Mouse (Mus musculus) CH12.LX (cell line): ENCODE data around the gene Olfr267.

Experiments used
- CHD1 ChIP-seq: IDR thresholded peaks from 2 replicates; pipeline ENCODE4 v1.6.1; 2012; ENCODE audit warnings: low read depth, low read length, improper control_type of control experiment, inconsistent platforms
- CTCF ChIP-seq, 2 experiments: IDR thresholded peaks in 1 of 2; conservative IDR thresholded peaks in 1 of 2; 2 replicates each; pipeline ENCODE4 v1.5.1; 2011 to 2012; ENCODE audit warnings: low read depth in 2 of 2, low read length in 2 of 2, improper control_type of control experiment in 1 of 2, inconsistent platforms in 1 of 2, mild to moderate bottlenecking in 1 of 2, moderate library complexity in 1 of 2
- E2F4 ChIP-seq: IDR thresholded peaks from 2 replicates; pipeline ENCODE4 v1.6.1; 2011; ENCODE audit warnings: low read depth, low read length, improper control_type of control experiment; ENCODE audit not compliant: insufficient replicate concordance
- EP300 ChIP-seq: IDR thresholded peaks from 2 replicates; pipeline ENCODE4 v1.6.1; 2011; ENCODE audit warnings: low read length, improper control_type of control experiment
- ETS1 ChIP-seq: conservative IDR thresholded peaks from 2 replicates; pipeline ENCODE4 v1.6.1; 2012; ENCODE audit warnings: low read depth, mild to moderate bottlenecking, inconsistent platforms, low read length, improper control_type of control experiment, moderate library complexity
- GABPA ChIP-seq: IDR thresholded peaks from 2 replicates; pipeline ENCODE4 v1.6.1; 2012; ENCODE audit warnings: low read depth, low read length, improper control_type of control experiment, inconsistent platforms; ENCODE audit not compliant: insufficient replicate concordance
- IRF4 ChIP-seq: IDR thresholded peaks from 2 replicates; pipeline ENCODE4 v1.6.1; 2014; ENCODE audit warnings: low read depth, mild to moderate bottlenecking, inconsistent platforms, low read length, improper control_type of control experiment
- MAZ ChIP-seq: IDR thresholded peaks from 2 replicates; pipeline ENCODE4 v1.6.1; 2012; ENCODE audit warnings: low read depth, mild to moderate bottlenecking, inconsistent platforms, low read length, improper control_type of control experiment, moderate library complexity
- MYC ChIP-seq: IDR thresholded peaks from 2 replicates; pipeline ENCODE4 v1.6.1; 2011; ENCODE audit warnings: low read depth, mild to moderate bottlenecking, improper control_type of control experiment, low read length
- TBP ChIP-seq: conservative IDR thresholded peaks from 2 replicates; pipeline ENCODE4 v1.6.1; 2011; ENCODE audit warnings: low read depth, low read length, improper control_type of control experiment
- TCF12 ChIP-seq: IDR thresholded peaks from 2 replicates; pipeline ENCODE4 v1.6.1; 2014; ENCODE audit warnings: low read depth, mild to moderate bottlenecking, inconsistent platforms, low read length, improper control_type of control experiment

- TF ChIP-seq IRF4, result no peak
- TF ChIP-seq EP300, result no peak
- no peak for TF ChIP-seq MYC
- TF ChIP-seq CTCF (conservative IDR thresholded peaks at IDR 0.05 in 1 of 2, IDR thresholded peaks at IDR 0.05 in 1 of 2; ENCODE audit: low read depth in 2 of 2, low read length in 2 of 2), result no peak
- TF ChIP-seq MAZ, result no peak
- TF ChIP-seq ETS1, result no peak
- no peak for TF ChIP-seq GABPA
- TF ChIP-seq CHD1, result no peak
- no peak for TF ChIP-seq E2F4
- TF ChIP-seq TBP, result no peak
- no peak for TF ChIP-seq TCF12
These were observed 41.8 kb downstream of the Olfr267 start for GRCm38 (mm10) chr4:58745583-58746222.
